Mouse (Mus musculus): ENCODE data around the gene Cenpq. TPM values are rescaled to one million over a fixed set of nuclear protein-coding genes. Genes with fewer than 3 reads are reported as not detected.

Cenpq gene
- polyA plus RNA-seq, 1 experiment: 3.3 TPM

DNA sequence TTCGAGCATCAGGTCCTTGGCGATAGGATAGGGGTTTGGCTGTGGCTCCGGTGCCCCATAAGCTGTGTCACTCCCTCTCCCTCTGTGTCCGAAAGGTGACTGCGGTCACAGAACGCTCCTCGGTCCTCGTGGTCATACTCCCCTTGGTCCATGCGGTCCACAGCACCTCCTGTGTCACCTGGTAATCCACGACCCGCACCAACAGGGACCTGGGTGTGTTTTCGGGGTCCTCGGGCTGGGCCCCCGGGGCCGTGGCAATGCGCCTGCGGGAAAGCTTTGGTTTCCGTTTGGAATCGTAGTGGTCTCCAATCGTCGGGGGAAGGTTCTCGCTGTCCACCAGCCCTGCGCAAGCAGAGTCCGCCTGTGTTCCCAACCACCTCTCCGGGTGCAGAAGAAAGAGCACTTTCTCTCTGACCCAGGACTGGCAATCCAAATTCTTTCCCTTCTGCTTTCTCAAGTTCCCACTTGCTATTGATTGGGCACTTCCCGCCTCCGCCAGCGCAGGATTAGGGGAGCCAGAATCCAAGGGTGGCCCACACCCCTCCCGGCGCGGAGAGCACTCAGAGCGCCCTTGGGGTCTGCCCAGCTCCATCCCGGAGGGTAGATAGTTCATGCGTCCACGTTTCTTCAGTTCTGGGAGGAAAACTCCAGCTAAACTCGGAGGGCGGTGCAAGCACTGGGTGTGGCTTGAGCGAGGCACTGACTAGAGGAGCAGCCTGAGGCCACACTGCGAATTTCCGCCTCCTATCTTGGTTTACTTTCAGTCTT is 54.7 kb downstream of the Cenpq start, which contains the start of gene 9130008F23Rik:
TSS of gene 9130008F23Rik (minus strand) at position 636 of the 768 bp plus-strand sequence.
- H3K4me3 ChIP-seq (ENCODE audit: control insufficient read depth, low read depth, low read length): peak within 1 kb of the TSS; percentile 71
- TF ChIP-seq CTCF (IDR thresholded peaks at IDR 0.05; ENCODE audit: control insufficient read depth, insufficient read depth, insufficient replicate concordance, low read depth, low read length) (no peak), POLR2A (IDR thresholded peaks at IDR 0.05; ENCODE audit: control insufficient read depth, low read depth, low read length) (no peak)
- no peaks in the 10 kb centered on the region for H3K36me3 ChIP-seq (ENCODE audit: control insufficient read depth, insufficient read depth, low read length)
- no peaks in the 10 kb centered on the region; the same call in 1 of the 2 replicates for H3K4me1 ChIP-seq (ENCODE audit: control insufficient read depth, insufficient read depth, low read length)
- no peak within 1 kb of the TSS for H3K27ac ChIP-seq (ENCODE audit: control insufficient read depth, insufficient read depth, low read depth, low read length)
- H3K27me3 ChIP-seq (ENCODE audit: control insufficient read depth, insufficient read depth, low read length): no peaks in the 10 kb centered on the region

DNA sequence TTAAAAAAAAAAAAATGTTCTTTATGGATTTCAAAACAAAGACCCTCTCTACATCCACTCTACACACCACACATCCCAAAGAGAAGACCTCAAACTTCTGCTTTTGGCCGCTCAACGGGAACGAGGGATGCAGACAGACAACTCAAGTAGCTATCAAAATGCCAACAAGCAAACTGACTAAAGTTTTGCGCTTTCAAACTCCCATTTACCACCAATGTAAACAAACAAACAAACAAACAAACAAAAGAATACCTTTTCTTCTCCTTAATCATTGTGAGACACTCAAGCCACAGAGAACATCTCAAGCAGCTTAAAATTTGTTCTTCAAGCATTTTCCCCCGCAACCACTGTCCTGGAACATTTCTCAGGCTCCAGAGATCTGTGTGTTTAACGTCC is 55.3 kb downstream of the Cenpq start:
- H3K4me3 ChIP-seq (ENCODE audit: control insufficient read depth, low read depth, low read length): peak overlapping the region; percentile 71
- no peaks in the 10 kb centered on the region for H3K27me3 ChIP-seq (ENCODE audit: control insufficient read depth, insufficient read depth, low read length)
- no peaks in the 10 kb centered on the region; the same call in 1 of the 2 replicates for H3K4me1 ChIP-seq (ENCODE audit: control insufficient read depth, insufficient read depth, low read length)
- no peak overlapping the region for H3K27ac ChIP-seq (ENCODE audit: control insufficient read depth, insufficient read depth, low read depth, low read length)
- TF ChIP-seq CTCF (IDR thresholded peaks at IDR 0.05; ENCODE audit: control insufficient read depth, insufficient read depth, insufficient replicate concordance, low read depth, low read length) (no peak), POLR2A (IDR thresholded peaks at IDR 0.05; ENCODE audit: control insufficient read depth, low read depth, low read length) (no peak)
- no peaks in the 10 kb centered on the region for H3K36me3 ChIP-seq (ENCODE audit: control insufficient read depth, insufficient read depth, low read length)

DNA sequence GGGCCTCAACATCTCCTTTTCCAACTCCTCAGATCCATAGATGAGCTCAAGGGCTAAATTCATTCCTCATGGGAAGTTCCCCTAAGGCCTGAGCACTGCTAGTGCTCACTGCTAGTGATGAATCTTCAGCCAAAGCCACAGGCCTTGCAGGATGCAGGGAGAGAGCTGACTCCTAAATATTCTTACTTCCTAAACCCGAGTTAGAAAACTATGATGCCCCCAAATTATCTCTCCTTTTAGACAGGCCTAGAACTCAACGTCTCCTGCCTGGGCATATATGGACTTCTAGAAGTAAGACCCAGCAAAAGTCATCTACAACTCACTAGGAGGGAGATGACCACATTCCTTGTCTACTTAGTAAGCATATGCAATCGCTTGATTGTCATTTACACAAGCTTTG is 57.1 kb downstream of the Cenpq start:
- TF ChIP-seq POLR2A (IDR thresholded peaks at IDR 0.05; ENCODE audit: control insufficient read depth, low read depth, low read length) (no peak), CTCF (IDR thresholded peaks at IDR 0.05; ENCODE audit: control insufficient read depth, insufficient read depth, insufficient replicate concordance, low read depth, low read length) (no peak)
- no peaks in the 10 kb centered on the region; the same call in 1 of the 2 replicates for H3K4me1 ChIP-seq (ENCODE audit: control insufficient read depth, insufficient read depth, low read length)
- H3K4me3 ChIP-seq (ENCODE audit: control insufficient read depth, low read depth, low read length): no peak overlapping the region
- no peak overlapping the region for H3K27ac ChIP-seq (ENCODE audit: control insufficient read depth, insufficient read depth, low read depth, low read length)
- no peaks in the 10 kb centered on the region for H3K36me3 ChIP-seq (ENCODE audit: control insufficient read depth, insufficient read depth, low read length)
- H3K27me3 ChIP-seq (ENCODE audit: control insufficient read depth, insufficient read depth, low read length): no peaks in the 10 kb centered on the region

DNA sequence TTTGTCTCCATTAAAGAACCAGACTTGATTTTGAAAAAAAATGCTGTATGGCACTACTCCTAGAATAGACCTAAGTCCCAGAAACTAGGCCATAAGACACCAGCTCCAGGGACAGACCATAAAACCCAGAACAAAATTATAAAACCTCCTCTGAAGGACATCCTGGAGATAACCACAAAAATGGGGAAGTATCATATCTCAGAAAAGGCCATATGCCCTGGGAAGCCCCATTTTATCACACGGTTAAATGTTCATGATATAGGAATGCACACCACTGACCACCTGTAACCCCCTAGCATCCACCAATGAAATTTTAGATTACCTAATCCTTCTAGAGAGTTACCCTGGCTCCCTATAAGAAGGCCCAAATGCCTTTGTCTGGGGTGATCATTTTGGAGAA is 59.3 kb downstream of the Cenpq start:
- Histone ChIP-seq H3K36me3 (ENCODE audit: control insufficient read depth, insufficient read depth, low read length) (no peaks in the 10 kb centered on the region), H3K4me1 (ENCODE audit: control insufficient read depth, insufficient read depth, low read length) (no peaks in the 10 kb centered on the region; the same call in 1 of the 2 replicates), H3K4me3 (ENCODE audit: control insufficient read depth, low read depth, low read length) (no peak overlapping the region), H3K27ac (ENCODE audit: control insufficient read depth, insufficient read depth, low read depth, low read length) (no peak overlapping the region), H3K27me3 (ENCODE audit: control insufficient read depth, insufficient read depth, low read length) (no peaks in the 10 kb centered on the region)
- TF ChIP-seq POLR2A (IDR thresholded peaks at IDR 0.05; ENCODE audit: control insufficient read depth, low read depth, low read length) (no peak), CTCF (IDR thresholded peaks at IDR 0.05; ENCODE audit: control insufficient read depth, insufficient read depth, insufficient replicate concordance, low read depth, low read length) (no peak)

DNA sequence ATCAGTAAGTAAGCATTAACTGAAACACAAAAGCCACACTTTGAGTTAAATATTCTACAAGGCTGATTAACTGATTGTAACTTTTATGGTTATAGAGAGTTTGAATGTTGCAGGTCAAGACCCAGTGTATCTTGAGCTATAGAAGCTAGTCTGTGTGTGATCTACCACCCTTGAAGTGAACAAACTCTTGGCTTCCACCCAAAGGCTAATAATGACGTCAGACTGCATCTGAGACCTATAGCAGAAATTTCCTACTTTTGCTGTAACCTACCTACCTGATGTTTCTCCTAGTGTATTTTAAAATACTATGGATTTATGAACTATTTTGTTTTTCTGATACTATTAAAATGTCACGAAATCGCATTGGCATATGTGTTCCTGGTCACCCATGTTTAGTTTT is 60.1 kb downstream of the Cenpq start:
- TF ChIP-seq POLR2A (IDR thresholded peaks at IDR 0.05; ENCODE audit: control insufficient read depth, low read depth, low read length): no peak
- no peak for TF ChIP-seq CTCF (IDR thresholded peaks at IDR 0.05; ENCODE audit: control insufficient read depth, insufficient read depth, insufficient replicate concordance, low read depth, low read length)
- Histone ChIP-seq H3K27me3 (ENCODE audit: control insufficient read depth, insufficient read depth, low read length) (no peaks in the 10 kb centered on the region), H3K27ac (ENCODE audit: control insufficient read depth, insufficient read depth, low read depth, low read length) (no peak overlapping the region), H3K4me3 (ENCODE audit: control insufficient read depth, low read depth, low read length) (no peak overlapping the region), H3K4me1 (ENCODE audit: control insufficient read depth, insufficient read depth, low read length) (no peaks in the 10 kb centered on the region), H3K36me3 (ENCODE audit: control insufficient read depth, insufficient read depth, low read length) (no peaks in the 10 kb centered on the region)

DNA sequence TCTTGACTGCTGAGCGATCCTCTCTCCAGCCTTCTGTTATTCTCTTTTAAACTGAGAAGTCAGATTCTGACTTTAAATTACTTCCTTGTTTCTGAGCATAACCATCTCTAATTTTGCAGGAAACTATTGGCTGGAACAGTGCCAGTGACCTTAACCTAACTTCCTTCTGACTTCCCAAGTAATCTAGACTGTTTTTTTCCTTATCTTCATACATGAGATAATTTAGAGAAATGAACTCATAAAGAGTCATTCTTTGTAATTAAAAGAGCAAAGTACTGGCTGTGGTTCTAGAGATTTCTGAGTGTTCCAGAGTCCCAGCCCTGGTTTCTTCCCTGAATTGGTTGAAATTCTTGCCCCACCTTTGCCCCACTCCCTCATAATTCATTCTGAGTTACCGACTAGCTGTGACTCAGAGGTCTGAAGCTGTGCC is 61.2 kb downstream of the Cenpq start:
- TF ChIP-seq POLR2A (IDR thresholded peaks at IDR 0.05; ENCODE audit: control insufficient read depth, low read depth, low read length) (no peak), CTCF (IDR thresholded peaks at IDR 0.05; ENCODE audit: control insufficient read depth, insufficient read depth, insufficient replicate concordance, low read depth, low read length) (no peak)
- Histone ChIP-seq H3K27ac (ENCODE audit: control insufficient read depth, insufficient read depth, low read depth, low read length) (no peak overlapping the region), H3K4me1 (ENCODE audit: control insufficient read depth, insufficient read depth, low read length) (no peaks in the 10 kb centered on the region), H3K27me3 (ENCODE audit: control insufficient read depth, insufficient read depth, low read length) (no peaks in the 10 kb centered on the region), H3K4me3 (ENCODE audit: control insufficient read depth, low read depth, low read length) (no peak overlapping the region), H3K36me3 (ENCODE audit: control insufficient read depth, insufficient read depth, low read length) (no peaks in the 10 kb centered on the region)

Other genes with a start within 250 kb of the Cenpq start
- gene Esp1, start 207.9 kb downstream of the Cenpq start, polyA plus RNA-seq (2012; rRNA removed): not detected in 2 replicates
- gene Crisp2, start 128.0 kb downstream of the Cenpq start, polyA plus RNA-seq (2012; rRNA removed): 1,252 and 1,484 TPM in 2 replicates
- 0.04 TPM in 1 of 2 replicates, not detected in the other for gene Rhag, start 123.9 kb downstream of the Cenpq start, polyA plus RNA-seq (2012; rRNA removed)
- gene 9130008F23Rik, start 54.5 kb downstream of the Cenpq start, polyA plus RNA-seq (2012; rRNA removed): 0.23 and 0.28 TPM in 2 replicates
- gene Glyatl3, start 20.7 kb downstream of the Cenpq start, polyA plus RNA-seq (2012; rRNA removed): 0.21 TPM in 1 of 2 replicates, not detected in the other
- 8.6 and 9.9 TPM in 2 replicates for gene Mut, start 362 bp downstream of the Cenpq start, polyA plus RNA-seq (2012; rRNA removed)